Mouse (Mus musculus): ENCODE data around the gene 4932415D10Rik.

- no peak for TF ChIP-seq CTCF (IDR thresholded peaks at IDR 0.05; ENCODE audit: extremely low read depth, insufficient read depth, insufficient read length, insufficient replicate concordance)
- no peak for TF ChIP-seq POLR2A (IDR thresholded peaks at IDR 0.05; ENCODE audit: low read depth, low read length)
Measured at GRCm38 (mm10) chr10:82245021-82245420, 71.4 kb downstream of the 4932415D10Rik start.
